Mouse (Mus musculus): ENCODE measurements at regions not wholly inside any gene's neighbourhood (a gene's known extent, or its start where the extent isn't known, plus 50 kb on each side); places are given as distances from the start of the nearest gene placed in this dataset.
A peak's percentile ranks its signal among the peaks of the same experiment; 100 is the strongest.
"Not testable (repeated sequence)": the region's sequence is repeated elsewhere in the genome, so short reads cannot be mapped to it uniquely, and the experiment has no call there.

- DNase-seq (ENCODE audit: low spot score), result no peak
These were observed 66.4 kb downstream of the Xrcc2 start for GRCm38 (mm10) chr5:25639187-25639586.

DNA sequence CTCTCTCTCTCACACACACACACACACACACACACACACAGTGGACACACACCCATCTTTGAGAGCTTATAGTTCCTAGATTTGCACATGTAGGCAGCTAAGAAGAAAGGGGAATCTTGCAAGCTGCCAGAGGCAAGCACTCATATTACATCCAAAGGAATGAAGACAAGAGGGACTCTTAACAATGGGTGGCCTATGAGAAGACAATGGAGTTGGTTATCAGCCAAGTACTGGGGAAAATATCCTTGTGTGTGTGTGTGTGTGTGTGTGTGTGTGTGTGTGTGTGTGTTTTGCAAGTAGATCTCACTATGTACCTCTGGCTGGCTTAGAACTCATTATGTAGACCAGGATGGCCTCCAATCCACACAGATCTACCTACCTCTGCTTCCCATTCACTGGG lies 67.5 kb downstream of the Xrcc2 start:
- no peak for DNase-seq (ENCODE audit: low spot score)

GRCm38 (mm10) chr5:25632861-25633535 lies 72.6 kb downstream of the Xrcc2 start:
- no peak for DNase-seq (ENCODE audit: low spot score)

DNA sequence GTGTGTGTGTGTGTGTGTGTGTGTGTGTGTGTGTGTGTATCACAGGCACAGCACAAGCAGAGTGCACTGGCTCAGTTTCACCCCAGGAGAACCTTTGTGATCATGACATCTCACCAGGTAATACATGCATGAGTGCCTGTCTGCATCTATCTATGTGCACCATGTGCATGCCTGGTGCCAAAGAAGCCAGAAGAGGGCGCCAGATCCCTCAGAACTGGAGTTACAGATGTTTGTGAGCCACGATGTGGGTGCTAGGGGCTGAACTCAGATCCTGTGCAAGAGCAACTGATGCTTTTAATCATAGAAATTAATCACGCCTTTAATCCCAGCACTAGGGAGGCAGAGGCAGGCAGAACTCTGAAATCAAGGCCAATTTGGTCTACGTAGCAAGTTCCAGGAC lies 75.9 kb downstream of the Xrcc2 start:
- no peak for DNase-seq (ENCODE audit: low spot score)

- no peak for DNase-seq (ENCODE audit: low spot score)
These were observed 77.1 kb downstream of the Xrcc2 start for GRCm38 (mm10) chr5:25628504-25628903.

GRCm38 (mm10) chr5:25627086-25627485 lies 78.5 kb downstream of the Xrcc2 start:
- DNase-seq (ENCODE audit: low spot score), result no peak

DNA sequence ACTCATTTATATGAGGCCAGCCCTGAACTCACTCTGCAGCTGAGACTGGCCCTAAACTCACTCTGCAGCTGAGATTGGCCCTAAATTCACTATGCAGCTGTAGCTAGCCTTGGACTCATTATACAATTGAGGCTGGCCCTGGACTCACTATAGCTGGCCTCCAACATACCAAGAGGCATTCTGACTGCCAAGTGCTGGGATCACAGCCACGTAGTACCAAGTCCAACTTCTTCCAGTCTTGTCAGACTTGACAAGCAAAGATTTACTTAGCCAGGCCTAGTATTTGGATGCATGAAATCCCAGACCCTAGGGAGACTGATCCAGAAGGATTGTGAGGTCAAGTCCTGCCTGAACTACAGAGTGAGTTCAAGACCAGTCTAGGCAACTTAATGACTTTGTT lies 81.6 kb downstream of the Xrcc2 start:
- no peak for DNase-seq (ENCODE audit: low spot score)

DNA sequence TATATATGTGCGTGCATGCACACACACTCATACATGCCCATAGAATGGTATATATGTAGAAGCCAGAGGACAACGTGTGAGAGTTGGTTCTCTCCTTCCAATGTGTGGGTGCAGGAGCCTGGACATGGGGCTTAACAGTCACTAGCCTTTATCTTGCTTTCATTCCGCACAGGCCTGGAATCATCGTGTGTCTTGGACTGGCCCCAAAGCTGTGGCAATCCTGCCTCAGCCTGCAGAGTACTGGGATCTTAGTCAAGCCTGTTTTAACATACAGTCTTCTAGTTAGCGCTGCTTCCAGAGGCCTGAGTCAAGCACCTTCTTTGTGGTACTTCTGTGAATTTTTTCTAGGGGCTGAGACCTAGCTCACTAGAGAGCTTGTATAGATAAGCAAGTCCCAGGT lies 85.8 kb downstream of the Xrcc2 start:
- no peak for DNase-seq (ENCODE audit: low spot score)

- DNase-seq (ENCODE audit: low spot score), result not testable (repeated sequence)
These were observed 86.3 kb downstream of the Xrcc2 start for GRCm38 (mm10) chr5:25619337-25619736.

DNA sequence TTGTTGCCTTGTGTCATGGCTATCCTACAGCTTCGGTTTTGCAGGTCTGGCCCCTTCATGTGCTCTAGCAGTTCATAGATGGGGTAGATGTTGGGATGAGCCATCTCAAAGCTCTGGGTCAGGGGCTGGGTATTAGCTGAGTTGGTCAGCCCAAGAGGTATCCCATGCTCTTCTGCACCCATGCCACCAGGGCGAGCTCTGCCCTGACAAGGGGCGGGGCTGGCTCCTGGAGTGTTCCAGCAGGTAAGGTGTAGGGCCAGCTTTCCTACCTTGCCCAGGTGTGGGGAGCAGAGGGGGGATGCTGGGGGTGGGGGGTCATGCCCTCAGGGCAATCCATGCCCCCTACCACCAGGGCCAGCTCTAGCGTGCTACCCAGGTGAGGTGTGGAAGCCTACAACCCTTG lies 91.0 kb downstream of the Xrcc2 start:
- DNase-seq (ENCODE audit: low spot score), result no peak

GRCm38 (mm10) chr5:25613844-25614658 lies 91.6 kb downstream of the Xrcc2 start:
- DNase-seq (ENCODE audit: low spot score), result no peak

- DNase-seq (ENCODE audit: low spot score), result no peak
These were observed 93.5 kb downstream of the Xrcc2 start for GRCm38 (mm10) chr5:25612036-25612705.

DNA sequence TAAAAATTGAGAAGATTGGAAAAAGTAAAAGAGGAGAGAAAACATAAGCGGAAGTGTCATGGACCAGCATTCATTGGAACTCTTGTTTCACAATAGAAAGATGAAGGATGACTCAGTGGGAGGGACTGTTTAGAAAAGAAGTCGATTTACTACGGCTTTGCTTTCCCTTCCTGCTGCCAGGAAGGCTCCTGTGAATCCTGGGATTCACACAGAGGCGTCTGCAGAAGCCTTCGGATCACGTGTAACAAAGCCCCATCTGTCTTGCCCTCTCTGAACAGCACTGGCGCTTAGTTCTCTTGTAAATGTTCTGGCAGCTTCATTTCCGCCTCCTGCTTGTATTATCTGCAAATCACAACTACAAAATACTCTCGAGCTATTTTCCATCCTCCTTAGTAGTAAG lies 94.0 kb downstream of the Cct8l1 start:
- DNase-seq (ENCODE audit: low spot score), result peak; percentile 50

GRCm38 (mm10) chr5:25602123-25602522 lies 86.3 kb downstream of the Cct8l1 start:
- DNase-seq (ENCODE audit: low spot score), result no peak

- DNase-seq (ENCODE audit: low spot score), result peak; percentile 12
These were observed 83.5 kb downstream of the Cct8l1 start for GRCm38 (mm10) chr5:25599363-25599762.

GRCm38 (mm10) chr5:25597786-25598185 lies 81.9 kb downstream of the Cct8l1 start:
- no peak for DNase-seq (ENCODE audit: low spot score)

DNA sequence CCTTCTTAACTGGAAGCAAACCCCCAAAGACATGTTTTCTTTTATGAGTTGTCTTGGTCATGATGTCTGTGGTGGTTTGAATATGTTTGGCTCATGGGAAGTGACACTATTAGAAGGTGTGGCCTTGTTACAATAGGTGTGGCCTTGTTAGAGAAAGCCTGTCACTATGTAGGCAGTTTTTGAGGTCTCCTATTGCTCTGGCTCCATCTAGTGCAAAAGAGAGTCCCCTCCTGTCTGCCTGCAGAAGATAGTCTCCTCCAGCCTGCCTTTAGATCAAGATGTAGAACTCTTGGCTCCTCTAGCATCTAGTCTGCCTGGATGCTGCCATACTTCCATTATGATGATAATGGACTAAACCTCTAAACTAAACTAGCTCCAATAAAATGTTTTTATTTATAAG lies 75.8 kb downstream of the Cct8l1 start:
- DNase-seq (ENCODE audit: low spot score), result no peak
